Mouse (Mus musculus) kidney, postnatal 10 days (tissue): ENCODE results near the gene Zfp941.
A peak's percentile ranks its signal among the peaks of the same experiment; 100 is the strongest.

Source experiments
- DNase-seq: peaks from one replicate; pipeline ENCODE4 v3.0.0; 2021; ENCODE audit warnings: mixed read lengths

Zfp941 gene

DNA sequence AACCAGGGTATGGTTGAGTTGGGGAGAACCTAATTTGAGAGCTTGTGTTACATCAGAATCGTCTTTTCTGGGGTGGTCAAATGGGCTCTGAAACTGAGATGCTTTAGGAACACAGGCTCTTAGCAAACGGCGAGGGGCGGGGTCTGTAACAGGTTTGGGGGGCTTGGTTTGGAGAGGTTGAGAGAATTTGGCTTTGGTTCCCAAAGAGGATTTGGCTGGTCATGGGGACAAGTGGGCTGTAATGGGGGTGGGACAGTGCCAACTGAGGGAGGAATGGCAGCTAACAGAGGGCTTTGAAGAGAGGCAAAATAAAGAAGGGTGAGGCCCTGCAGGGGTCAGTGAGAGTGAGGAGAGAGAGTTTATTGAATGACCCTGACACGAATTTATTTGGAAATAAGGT, 17.6 kb upstream of the Zfp941 start:
- no peak for DNase-seq

- no peak for DNase-seq
Observed at GRCm38 (mm10) chr7:140836243-140837115, 14.5 kb upstream of the Zfp941 start.

GRCm38 (mm10) chr7:140835758-140836087, 13.7 kb upstream of the Zfp941 start:
- no peak for DNase-seq

DNA sequence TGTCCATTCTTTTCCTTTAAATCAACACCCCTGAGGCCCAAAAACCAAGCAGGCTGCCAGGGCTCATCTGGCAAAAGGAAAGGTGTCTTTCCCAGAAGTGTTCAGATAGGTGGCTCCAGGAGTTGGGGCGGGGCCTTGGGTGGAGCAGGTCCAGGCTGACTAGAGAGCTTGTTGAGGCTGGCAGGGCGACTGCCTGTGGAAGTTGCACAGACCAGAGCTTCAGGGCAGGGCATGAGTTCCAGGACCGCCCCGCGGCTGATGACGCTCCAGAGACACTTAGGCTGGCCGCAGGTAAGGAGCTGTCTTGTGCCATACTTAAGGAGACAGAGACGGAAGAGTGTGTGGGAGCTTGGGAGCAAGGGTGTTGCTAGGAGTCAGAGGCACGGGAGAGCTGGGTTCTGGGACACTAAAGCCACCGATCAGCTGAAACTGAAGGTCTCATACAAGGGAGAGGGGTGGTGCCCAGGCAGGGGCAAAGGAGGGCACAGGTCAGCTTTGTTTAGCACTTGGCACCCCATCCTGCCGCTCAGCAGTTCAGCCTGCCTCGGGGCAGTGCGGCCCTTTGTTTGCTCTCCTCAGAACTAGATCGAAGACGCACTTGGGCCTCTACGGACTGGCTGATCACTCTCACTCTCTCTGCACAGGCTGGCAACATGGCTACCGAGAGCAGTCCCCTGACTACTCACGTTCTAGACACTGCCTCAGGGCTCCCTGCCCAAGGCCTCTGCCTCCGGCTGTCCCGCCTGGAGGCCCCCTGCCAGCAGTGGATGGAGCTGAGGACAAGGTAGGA, 13.2 kb upstream of the Zfp941 start, which contains the start of gene Urah:
Urah (plus strand) TSS at position 51 of the 790 bp plus-strand sequence.
- DNase-seq = no peak

GRCm38 (mm10) chr7:140833341-140833740, 11.4 kb upstream of the Zfp941 start:
- DNase-seq = no peak

- no peak for DNase-seq
Observed at GRCm38 (mm10) chr7:140831447-140831846, 9.5 kb upstream of the Zfp941 start.

DNA sequence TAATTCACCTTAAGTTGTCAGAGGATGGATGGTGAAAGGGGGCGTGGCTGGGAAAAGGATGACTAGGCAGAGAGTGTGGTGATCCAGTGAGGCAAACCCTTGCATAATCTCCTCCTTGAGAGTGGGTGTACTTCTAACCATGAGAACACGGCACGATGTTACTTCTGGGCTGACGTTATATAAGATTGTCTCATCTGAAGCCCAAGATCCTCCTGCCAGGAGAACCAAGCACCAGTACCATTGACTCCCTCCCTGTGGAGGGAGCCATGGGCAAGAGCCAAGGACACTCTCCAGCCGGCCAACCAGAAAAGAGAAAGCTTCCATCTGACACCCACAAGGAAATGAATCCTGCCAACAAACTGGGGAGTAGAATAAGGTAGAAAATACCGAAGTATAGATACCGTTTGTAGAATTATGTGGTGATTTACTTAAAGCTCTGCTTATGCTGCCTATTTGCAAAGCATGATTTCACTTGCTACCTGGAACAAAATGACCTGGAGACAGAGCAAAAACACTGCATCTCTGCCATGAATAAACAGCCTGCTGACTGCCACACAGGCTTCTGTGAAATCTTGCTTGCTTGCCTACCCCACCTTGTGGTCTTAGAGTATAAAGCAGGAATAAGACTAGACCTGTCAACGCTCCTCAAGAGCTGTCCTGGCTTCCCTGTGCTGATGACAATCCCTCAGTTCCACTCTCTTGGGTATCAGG, 6.3 kb upstream of the Zfp941 start:
- DNase-seq = peak; percentile 61

DNA sequence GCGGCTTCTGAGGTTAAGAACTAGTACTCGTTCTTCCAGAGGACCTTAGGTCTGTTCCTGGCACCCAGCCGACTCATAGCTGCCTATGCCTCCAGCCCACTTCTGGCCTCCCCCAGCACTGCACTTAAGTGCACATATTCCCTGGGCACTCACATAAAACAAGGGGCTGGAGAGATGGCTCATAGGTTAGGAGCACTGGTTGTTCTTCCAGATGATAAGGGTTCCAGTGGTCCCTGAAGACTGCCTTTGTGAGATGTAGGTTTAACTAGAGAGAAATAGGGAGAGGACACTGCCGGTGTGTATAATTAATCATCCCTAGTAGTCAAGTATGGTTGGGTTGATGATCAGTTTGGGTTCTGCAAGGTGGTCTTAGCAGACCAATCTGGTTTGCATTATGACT, 753 bp upstream of the Zfp941 start:
- DNase-seq = no peak

- DNase-seq = no peak
Observed at GRCm38 (mm10) chr7:140821305-140821652, 699 bp downstream of the Zfp941 start.

- no peak for DNase-seq
Observed at GRCm38 (mm10) chr7:140820173-140820572, 1.8 kb downstream of the Zfp941 start.

- no peak for DNase-seq
Observed at GRCm38 (mm10) chr7:140812850-140813249, 9.1 kb downstream of the Zfp941 start.

DNA sequence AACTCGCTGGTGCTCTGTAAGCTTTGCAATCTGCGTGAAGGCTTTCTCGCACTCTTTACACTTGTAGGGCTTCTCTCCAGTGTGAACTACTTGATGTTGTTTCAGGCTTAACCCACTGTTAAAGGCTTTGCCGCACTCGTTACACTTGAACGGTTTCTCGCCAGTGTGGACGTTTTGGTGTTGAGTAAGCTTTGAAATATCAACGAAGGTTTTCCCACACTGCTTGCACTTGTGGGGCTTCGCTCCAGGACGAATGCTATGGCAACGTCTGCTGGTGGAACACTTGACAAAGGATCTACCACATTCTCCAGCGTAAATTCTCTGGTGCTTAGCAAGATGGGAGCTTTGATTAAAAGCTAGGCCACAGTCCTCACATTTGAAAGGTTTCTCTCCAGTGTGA, 10.3 kb downstream of the Zfp941 start:
- no peak for DNase-seq

DNA sequence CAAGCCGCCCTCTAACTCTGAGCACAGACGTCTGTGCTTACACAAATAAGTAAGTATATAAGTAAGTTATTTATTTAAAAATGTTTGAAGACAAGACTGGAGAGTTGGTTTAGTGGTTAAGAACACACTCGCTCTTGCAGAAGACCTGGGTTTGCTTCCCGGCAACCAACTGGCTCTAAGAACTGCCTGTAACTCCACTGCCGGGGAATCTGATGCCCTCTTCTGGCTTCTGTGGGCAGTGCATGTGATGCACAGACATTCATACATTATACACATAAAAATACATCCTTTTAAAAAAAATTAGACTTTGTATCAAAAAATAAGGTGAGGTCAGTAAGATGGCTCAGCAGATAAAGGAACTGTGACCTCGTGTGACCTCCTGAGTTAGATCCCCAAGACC, 11.5 kb downstream of the Zfp941 start:
- no peak for DNase-seq

- peak; percentile 70 for DNase-seq
Observed at GRCm38 (mm10) chr7:140805704-140806103, 16.3 kb downstream of the Zfp941 start.

DNA sequence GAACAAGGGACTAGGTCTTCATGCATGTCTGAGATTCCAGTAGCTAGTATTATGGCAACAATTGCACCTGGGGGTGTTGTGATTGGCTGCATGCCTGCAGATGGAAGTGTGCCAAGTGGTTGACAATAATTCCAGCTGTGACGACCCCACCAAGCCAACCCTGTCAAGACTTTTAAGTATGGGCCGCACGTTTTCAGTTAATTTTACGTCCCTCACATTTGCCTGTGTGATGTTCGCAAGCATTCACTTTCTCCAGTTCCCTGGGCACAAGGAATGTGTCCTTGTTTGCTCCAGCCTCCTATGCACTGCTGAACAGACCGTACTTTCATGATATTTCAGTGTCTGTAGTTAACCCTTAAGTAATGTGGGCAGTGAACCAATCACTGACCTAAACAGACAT, 19.3 kb downstream of the Zfp941 start:
- peak; percentile 70 for DNase-seq

GRCm38 (mm10) chr7:140798212-140798611, 23.8 kb downstream of the Zfp941 start:
- no peak for DNase-seq

GRCm38 (mm10) chr7:140797619-140798018, 24.4 kb downstream of the Zfp941 start:
- no peak for DNase-seq

DNA sequence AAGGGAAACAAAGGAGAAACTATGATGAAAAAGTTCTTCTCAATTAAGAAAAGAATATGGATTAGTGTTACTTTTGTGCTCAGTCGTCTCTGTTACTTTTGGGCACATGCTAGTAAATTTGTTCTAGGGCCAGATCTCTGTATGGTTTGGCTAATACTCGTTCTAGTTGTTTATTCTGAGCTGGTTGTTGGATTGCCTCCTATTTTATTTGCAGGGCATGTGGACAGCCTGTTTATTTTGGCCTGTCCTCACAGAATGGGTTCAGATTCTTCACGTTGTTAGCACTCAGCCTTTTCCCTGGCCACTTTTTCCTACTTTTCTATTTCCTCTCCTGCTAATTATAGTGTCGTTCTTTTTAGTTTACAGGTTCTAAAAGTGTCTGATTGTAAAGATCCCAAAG, 28.4 kb downstream of the Zfp941 start:
- DNase-seq = no peak

DNA sequence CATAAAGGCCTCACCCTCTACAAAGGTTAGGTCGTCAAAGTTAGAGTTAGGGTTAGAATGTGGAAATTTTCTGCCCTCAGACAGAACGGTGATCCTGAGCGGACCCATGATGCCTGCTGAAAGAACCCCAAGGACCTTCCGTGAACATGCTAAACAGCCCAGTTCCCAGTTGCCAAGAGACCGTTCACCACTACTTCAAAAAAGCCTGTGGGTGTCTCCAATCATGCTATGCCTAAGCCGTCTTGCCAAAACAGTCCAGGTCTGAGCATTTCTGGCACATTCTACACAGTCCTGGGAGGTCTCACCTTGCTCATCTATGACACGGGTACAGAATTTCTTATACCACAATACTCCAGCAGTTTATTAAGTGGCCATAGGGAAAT, 33.9 kb downstream of the Zfp941 start:
- no peak for DNase-seq

DNA sequence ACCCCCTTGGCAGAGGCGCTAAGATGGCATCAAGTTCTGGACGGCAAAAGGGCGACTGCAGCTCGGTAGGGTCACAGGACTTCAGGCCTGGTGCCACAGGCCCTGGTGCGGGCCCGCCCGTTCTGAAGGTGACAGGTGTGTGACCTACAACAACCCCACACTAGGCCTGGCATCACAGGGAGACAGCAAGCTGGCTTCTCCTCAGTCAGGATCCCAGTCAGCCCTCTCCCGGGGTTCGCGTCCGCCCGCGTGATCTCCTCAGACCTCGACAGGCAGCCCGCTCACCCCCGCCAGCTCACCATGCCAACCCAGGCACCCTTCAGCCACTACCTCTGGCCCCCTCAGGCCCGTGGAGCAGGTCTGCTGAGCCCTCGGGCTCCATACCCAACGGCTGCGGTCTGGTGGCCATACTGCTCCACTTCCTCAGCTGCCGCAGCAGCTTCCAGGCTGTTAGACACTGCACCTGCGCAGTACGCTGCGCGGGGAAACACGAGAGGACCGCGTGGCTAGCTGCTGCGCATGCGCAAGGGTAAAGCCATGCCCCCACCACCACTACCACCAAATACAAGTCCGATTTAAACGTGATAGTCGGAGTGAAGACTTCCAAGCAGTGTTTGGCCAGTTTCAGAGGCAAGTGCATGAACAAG, 34.4 kb downstream of the Zfp941 start, which contains the start of gene Syce1:
Syce1 (minus strand) TSS at position 447 of the 647 bp plus-strand sequence.
- no peak for DNase-seq

GRCm38 (mm10) chr7:140780548-140780947, 41.4 kb downstream of the Zfp941 start:
- no peak for DNase-seq

DNA sequence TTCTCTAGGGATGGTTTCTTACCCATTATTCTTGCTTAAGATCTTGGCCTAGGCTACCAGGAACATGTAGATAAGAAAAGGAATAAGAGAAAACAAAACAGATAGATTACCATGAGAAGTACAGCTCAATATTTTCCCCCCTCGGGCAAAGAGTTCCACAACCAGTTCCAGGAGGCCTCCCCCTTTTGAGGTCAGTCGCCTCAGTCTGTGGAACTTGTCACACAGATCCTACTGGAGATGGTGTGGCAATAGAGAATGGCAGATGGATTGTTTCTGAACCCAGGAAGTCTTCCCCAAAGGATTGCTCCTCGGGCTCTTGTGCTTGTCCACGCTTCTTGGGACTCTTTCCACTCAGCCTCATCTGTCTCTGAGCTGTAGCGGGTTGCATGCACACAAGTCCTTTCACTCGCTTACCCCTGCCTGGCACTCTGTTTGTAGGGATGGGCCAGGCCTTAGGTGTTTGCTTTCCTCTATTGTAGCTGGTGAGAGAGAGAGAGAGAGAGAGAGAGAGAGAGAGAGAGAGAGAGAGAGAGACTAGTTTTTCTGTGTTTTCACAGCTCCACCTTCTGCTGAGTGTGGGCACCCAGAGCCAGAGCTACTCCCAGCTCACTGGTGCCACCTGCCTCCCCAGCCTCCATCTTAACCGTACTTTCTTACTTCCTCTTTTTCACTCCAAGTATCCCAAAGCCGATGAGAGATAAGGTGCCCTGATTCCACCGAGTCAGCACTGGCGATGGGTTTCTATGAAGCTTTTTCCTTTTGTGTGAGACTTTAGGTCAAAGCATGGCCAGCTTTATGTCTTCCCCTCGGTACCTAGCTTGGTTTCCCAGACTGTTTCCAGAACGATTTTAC, 55.9 kb downstream of the Zfp941 start:
- peak; percentile 8 for DNase-seq
